Mouse (Mus musculus) hindbrain, embryonic 16.5 days (tissue): ENCODE measurements at regions not wholly inside any gene's neighbourhood (a gene's known extent, or its start where the extent isn't known, plus 50 kb on each side); places are given as distances from the start of the nearest gene placed in this dataset.

ENCODE experiments used
- ATAC-seq: fragments of 200-750 bp; cut with Nextera tagmentation; 2 replicates; pipeline ENCODE4 v1.8.0; 2017; ENCODE audit warnings: moderate TSS enrichment, moderate library complexity
- H3K27ac ChIP-seq: fragments of 300-500 bp; sonication (generic); 2 replicates; pipeline ENCODE4 v1.5.1; 2014; ENCODE audit warnings: low read depth, mild to moderate bottlenecking, control low read depth, low read length, moderate library complexity
- H3K27me3 ChIP-seq: fragments of 300-500 bp; sonication (generic); replicated peaks from 2 replicates; pipeline ENCODE4 v1.6.1; 2014; ENCODE audit warnings: low read length; ENCODE audit not compliant: control insufficient read depth, insufficient read depth
- H3K36me3 ChIP-seq: fragments of 300-500 bp; sonication (generic); 2 replicates; pipeline ENCODE4 v1.6.1; 2014; ENCODE audit warnings: mild to moderate bottlenecking, low read length, moderate library complexity, mixed read lengths; ENCODE audit not compliant: control insufficient read depth, insufficient read depth
- H3K4me1 ChIP-seq: fragments of 300-500 bp; sonication (generic); 2 replicates; pipeline ENCODE4 v1.6.1; 2014; ENCODE audit warnings: low read depth, low read length; ENCODE audit not compliant: control insufficient read depth, insufficient read depth
- H3K4me2 ChIP-seq: fragments of 300-500 bp; sonication (generic); 2 replicates; pipeline ENCODE4 v1.6.1; 2014; ENCODE audit warnings: mild to moderate bottlenecking, low read length, control low read depth, moderate library complexity
- H3K4me3 ChIP-seq: fragments of 300-500 bp; sonication (generic); 2 replicates; pipeline ENCODE4 v1.5.1; 2014; ENCODE audit warnings: mild to moderate bottlenecking, low read length, control low read depth, moderate library complexity
- H3K9ac ChIP-seq: fragments of 300-500 bp; sonication (generic); 2 replicates; pipeline ENCODE4 v1.6.1; 2014; ENCODE audit warnings: low read depth, mild to moderate bottlenecking, control low read depth, low read length, moderate library complexity
- H3K9me3 ChIP-seq: fragments of 300-500 bp; sonication (generic); 2 replicates; pipeline ENCODE4 v1.6.1; 2014; ENCODE audit warnings: mild to moderate bottlenecking, low read length, moderate library complexity; ENCODE audit not compliant: control insufficient read depth
- WGBS: fragments of 180-500 bp; shearing (Covaris S2); extraction: QIAGEN DNeasy Blood & Tissue Kit; methylation state at CpG from one replicate; pipeline ENCODE4 v1.1.7; 2014; 5-methylcytosine and 5-hydroxymethylcytosine counted together

- no peaks in the 10 kb centered on the region for H3K36me3 ChIP-seq
- no peak for ATAC-seq
- H3K9ac ChIP-seq, result no peak overlapping the region
- H3K9me3 ChIP-seq, result no peaks in the 10 kb centered on the region
- H3K4me3 ChIP-seq, result no peak overlapping the region
- 80% methylated on average over 2 of the region's 2 CpGs for WGBS
- no peaks in the 10 kb centered on the region for H3K4me1 ChIP-seq
- H3K27me3 ChIP-seq, result no peaks in the 10 kb centered on the region
- H3K4me2 ChIP-seq, result no peak overlapping the region
- H3K27ac ChIP-seq, result no peak overlapping the region
These were observed 302.8 kb downstream of the Cylc2 start for GRCm38 (mm10) chr4:51519281-51519680.

DNA sequence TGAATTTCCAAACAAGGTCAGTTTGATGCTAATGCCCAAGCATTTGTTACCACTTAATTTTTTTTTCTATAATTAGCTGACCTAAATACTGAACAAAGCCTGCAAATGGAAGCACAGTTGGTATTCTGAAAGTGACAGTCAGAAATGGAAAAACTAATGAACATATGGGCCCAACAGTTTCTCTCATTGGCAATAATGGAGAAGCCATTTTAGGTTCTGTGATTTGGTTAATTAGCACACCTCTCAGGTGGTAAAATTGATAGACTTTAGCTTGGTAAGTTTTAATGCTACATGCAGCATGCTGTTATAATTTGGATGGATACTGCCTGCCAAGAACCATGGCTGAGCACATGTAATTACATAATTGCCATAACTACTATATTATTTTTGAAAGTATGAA lies 303.3 kb downstream of the Cylc2 start:
- no peak overlapping the region for H3K27ac ChIP-seq
- H3K27me3 ChIP-seq, result no peaks in the 10 kb centered on the region
- H3K4me1 ChIP-seq, result no peaks in the 10 kb centered on the region
- H3K9me3 ChIP-seq, result no peaks in the 10 kb centered on the region
- H3K4me3 ChIP-seq, result no peak overlapping the region
- no peak overlapping the region for H3K4me2 ChIP-seq
- no peaks in the 10 kb centered on the region for H3K36me3 ChIP-seq
- ATAC-seq, result no peak
- no peak overlapping the region for H3K9ac ChIP-seq

DNA sequence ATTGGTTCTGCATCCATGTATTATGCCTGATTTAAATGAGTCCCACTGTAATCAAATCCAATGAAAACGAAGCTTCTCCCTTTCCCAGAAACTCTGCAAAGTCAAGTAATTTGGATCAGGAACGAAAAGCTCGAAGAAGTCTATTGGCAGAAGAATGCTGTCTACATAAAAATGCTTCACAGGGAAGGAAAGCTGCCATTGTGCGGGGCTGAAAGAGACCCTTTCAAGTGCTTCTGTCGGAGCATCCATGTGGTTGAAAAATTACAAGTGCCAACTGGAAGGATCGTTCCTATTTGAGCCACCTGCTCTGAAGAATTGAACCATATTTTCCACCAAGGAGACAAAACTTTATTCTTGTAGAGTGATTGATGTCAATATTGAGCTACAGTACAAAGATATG lies 328.9 kb downstream of the Cylc2 start:
- no peak for ATAC-seq
- H3K4me3 ChIP-seq, result no peak overlapping the region
- WGBS, result 65% methylated on average over 6 of the region's 6 CpGs

GRCm38 (mm10) chr4:51559693-51560092 lies 343.2 kb downstream of the Cylc2 start:
- Histone ChIP-seq H3K9ac (no peak overlapping the region), H3K4me1 (no peaks in the 10 kb centered on the region), H3K4me3 (no peak overlapping the region), H3K27ac (no peak overlapping the region), H3K4me2 (no peak overlapping the region), H3K27me3 (no peaks in the 10 kb centered on the region), H3K9me3 (no peaks in the 10 kb centered on the region), H3K36me3 (no peaks in the 10 kb centered on the region)
- 76% methylated on average over 1 of the region's 1 CpGs for WGBS
- ATAC-seq, result no peak

More for the DNA sequence above, 328.9 kb downstream of the Cylc2 start:
- no peak overlapping the region for H3K9ac ChIP-seq
- H3K9me3 ChIP-seq, result no peaks in the 10 kb centered on the region
- H3K36me3 ChIP-seq, result no peaks in the 10 kb centered on the region
- H3K4me1 ChIP-seq, result no peaks in the 10 kb centered on the region
- no peaks in the 10 kb centered on the region for H3K27me3 ChIP-seq
- H3K27ac ChIP-seq, result no peak overlapping the region
- no peak overlapping the region for H3K4me2 ChIP-seq

GRCm38 (mm10) chr4:51560100-51560499 lies 343.6 kb downstream of the Cylc2 start:
- no peak for ATAC-seq
- H3K9ac ChIP-seq, result no peak overlapping the region
- H3K27ac ChIP-seq, result no peak overlapping the region
- no peaks in the 10 kb centered on the region for H3K27me3 ChIP-seq
- no peaks in the 10 kb centered on the region for H3K9me3 ChIP-seq
- no peaks in the 10 kb centered on the region for H3K4me1 ChIP-seq
- no peaks in the 10 kb centered on the region for H3K36me3 ChIP-seq
- H3K4me2 ChIP-seq, result no peak overlapping the region
- H3K4me3 ChIP-seq, result no peak overlapping the region

- Histone ChIP-seq H3K4me1 (no peaks in the 10 kb centered on the region), H3K36me3 (no peaks in the 10 kb centered on the region), H3K9ac (no peak overlapping the region), H3K4me2 (no peak overlapping the region), H3K27ac (no peak overlapping the region), H3K4me3 (no peak overlapping the region), H3K27me3 (no peaks in the 10 kb centered on the region), H3K9me3 (no peaks in the 10 kb centered on the region)
- no peak for ATAC-seq
- 69% methylated on average over 5 of the region's 5 CpGs for WGBS
These were observed 345.9 kb downstream of the Cylc2 start for GRCm38 (mm10) chr4:51562379-51562778.

GRCm38 (mm10) chr4:51576456-51576855 lies 360.0 kb downstream of the Cylc2 start:
- no peak overlapping the region for H3K9ac ChIP-seq
- H3K27me3 ChIP-seq, result no peaks in the 10 kb centered on the region
- no peaks in the 10 kb centered on the region for H3K9me3 ChIP-seq
- H3K4me2 ChIP-seq, result no peak overlapping the region
- no peak overlapping the region for H3K4me3 ChIP-seq
- H3K36me3 ChIP-seq, result no peaks in the 10 kb centered on the region
- no peak for ATAC-seq
- no peaks in the 10 kb centered on the region for H3K4me1 ChIP-seq
- WGBS, result 72% methylated on average over 2 of the region's 2 CpGs
- no peak overlapping the region for H3K27ac ChIP-seq

GRCm38 (mm10) chr4:51594044-51594443 lies 377.6 kb downstream of the Cylc2 start:
- Histone ChIP-seq H3K4me3 (no peak overlapping the region), H3K27ac (no peak overlapping the region), H3K9me3 (no peaks in the 10 kb centered on the region), H3K9ac (no peak overlapping the region), H3K4me1 (no peaks in the 10 kb centered on the region), H3K36me3 (no peaks in the 10 kb centered on the region), H3K27me3 (no peaks in the 10 kb centered on the region), H3K4me2 (no peak overlapping the region)
- 71% methylated on average over 4 of the region's 4 CpGs for WGBS
- no peak for ATAC-seq

DNA sequence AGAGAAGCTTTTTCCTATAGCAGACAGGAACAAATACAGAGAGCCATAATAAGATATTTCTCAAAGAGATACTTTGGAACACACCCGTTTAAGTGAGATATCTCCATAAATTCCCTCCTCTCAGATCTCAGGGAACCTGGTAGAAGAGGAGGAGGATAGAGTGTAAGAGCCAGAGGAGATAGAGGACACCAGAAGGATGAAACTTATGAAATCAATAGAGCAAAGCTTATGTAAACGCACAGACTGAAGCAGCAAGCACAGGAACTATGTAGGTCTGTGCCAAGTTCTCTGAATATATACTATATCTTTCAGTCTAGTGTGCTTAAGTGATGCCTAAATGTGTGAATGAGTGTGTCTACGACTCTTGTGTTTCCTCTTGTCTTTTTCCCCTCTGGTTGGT lies 381.4 kb downstream of the Cylc2 start:
- no peaks in the 10 kb centered on the region for H3K36me3 ChIP-seq
- H3K27me3 ChIP-seq, result no peaks in the 10 kb centered on the region
- H3K4me3 ChIP-seq, result no peak overlapping the region
- no peaks in the 10 kb centered on the region for H3K9me3 ChIP-seq
- no peak overlapping the region for H3K9ac ChIP-seq
- no peak for ATAC-seq
- H3K27ac ChIP-seq, result no peak overlapping the region
- no peaks in the 10 kb centered on the region for H3K4me1 ChIP-seq
- H3K4me2 ChIP-seq, result no peak overlapping the region
- 84% methylated on average over 3 of the region's 3 CpGs for WGBS

GRCm38 (mm10) chr4:51599984-51600747 lies 383.7 kb downstream of the Cylc2 start:
- H3K9ac ChIP-seq, result no peak overlapping the region
- H3K27ac ChIP-seq, result no peak overlapping the region
- no peaks in the 10 kb centered on the region for H3K27me3 ChIP-seq
- no peak overlapping the region for H3K4me2 ChIP-seq
- no peaks in the 10 kb centered on the region for H3K36me3 ChIP-seq
- 88% methylated on average over 6 of the region's 6 CpGs for WGBS
- H3K4me3 ChIP-seq, result no peak overlapping the region
- ATAC-seq, result no peak
- H3K9me3 ChIP-seq, result no peaks in the 10 kb centered on the region
- no peaks in the 10 kb centered on the region for H3K4me1 ChIP-seq
